Mouse (Mus musculus): ENCODE measurements around the gene Pkp3.

GRCm38 (mm10) chr7:141064576-141064975, 13.4 kb upstream of the Pkp3 start:
- TF ChIP-seq CTCF (conservative IDR thresholded peaks at IDR 0.05; ENCODE audit: insufficient read depth, insufficient read length, low read depth, low read length) (no peak), POLR2A (IDR thresholded peaks at IDR 0.05; ENCODE audit: low read depth, low read length) (no peak)
